Mouse (Mus musculus): ENCODE data around the gene Khdrbs2. TPM values are rescaled to one million over a fixed set of nuclear protein-coding genes. Genes with fewer than 3 reads are reported as not detected.

The Khdrbs2 gene
- polyA plus RNA-seq, 1 experiment: 0.01 TPM

- Histone ChIP-seq H3K27me3 (ENCODE audit: control insufficient read depth, insufficient read depth, insufficient read length) (no peaks in the 10 kb centered on the region), H3K36me3 (ENCODE audit: control insufficient read depth, insufficient read depth) (no peaks in the 10 kb centered on the region), H3ac (ENCODE audit: control insufficient read depth, insufficient read length, low read depth) (no peak overlapping the region), H3K4me3 (ENCODE audit: insufficient read depth, poor library complexity, severe bottlenecking) (no peak overlapping the region), H3K79me2 (ENCODE audit: control insufficient read depth, insufficient read depth) (no peaks in the 10 kb centered on the region), H3K79me3 (ENCODE audit: low read depth) (no peaks in the 10 kb centered on the region)
- TF ChIP-seq USF1 (IDR thresholded peaks at IDR 0.05; ENCODE audit: low read depth): no peak
- TF ChIP-seq FOSL1 (IDR thresholded peaks at IDR 0.05; ENCODE audit: insufficient read depth, low read length, poor library complexity, severe bottlenecking): no peak
- TF ChIP-seq MYOD1 (IDR thresholded peaks at IDR 0.05; ENCODE audit: control insufficient read depth, insufficient read length, low read depth): no peak
- TF ChIP-seq MYOG (IDR thresholded peaks at IDR 0.05; ENCODE audit: control insufficient read depth, extremely low read depth, insufficient read length): no peak
- TF ChIP-seq CTCF (IDR thresholded peaks at IDR 0.05; ENCODE audit: control insufficient read depth, insufficient read depth, insufficient read length): no peak
- no peak for TF ChIP-seq CEBPB (IDR thresholded peaks at IDR 0.05; ENCODE audit: low read depth)
Measured at GRCm38 (mm10) chr1:32553925-32554324, 381.4 kb downstream of the Khdrbs2 start.

- no peaks in the 10 kb centered on the region for H3K79me3 ChIP-seq (ENCODE audit: low read depth)
- H3K79me2 ChIP-seq (ENCODE audit: control insufficient read depth, insufficient read depth): no peaks in the 10 kb centered on the region
- H3K36me3 ChIP-seq (ENCODE audit: control insufficient read depth, insufficient read depth): no peaks in the 10 kb centered on the region
- H3K4me3 ChIP-seq (ENCODE audit: insufficient read depth, poor library complexity, severe bottlenecking): no peak overlapping the region
- H3ac ChIP-seq (ENCODE audit: control insufficient read depth, insufficient read length, low read depth): no peak overlapping the region
- TF ChIP-seq FOSL1 (IDR thresholded peaks at IDR 0.05; ENCODE audit: insufficient read depth, low read length, poor library complexity, severe bottlenecking) (no peak), USF1 (IDR thresholded peaks at IDR 0.05; ENCODE audit: low read depth) (no peak), CTCF (IDR thresholded peaks at IDR 0.05; ENCODE audit: control insufficient read depth, insufficient read depth, insufficient read length) (no peak), MYOG (IDR thresholded peaks at IDR 0.05; ENCODE audit: control insufficient read depth, extremely low read depth, insufficient read length) (no peak), MYOD1 (IDR thresholded peaks at IDR 0.05; ENCODE audit: control insufficient read depth, insufficient read length, low read depth) (no peak), CEBPB (IDR thresholded peaks at IDR 0.05; ENCODE audit: low read depth) (no peak), MAX (IDR thresholded peaks at IDR 0.05) (no peak)
- no peaks in the 10 kb centered on the region for H3K27me3 ChIP-seq (ENCODE audit: control insufficient read depth, insufficient read depth, insufficient read length)
Measured at GRCm38 (mm10) chr1:32568901-32569300, 396.4 kb downstream of the Khdrbs2 start.

GRCm38 (mm10) chr1:32626060-32626459, 453.5 kb downstream of the Khdrbs2 start:
- Histone ChIP-seq H3K27me3 (ENCODE audit: control insufficient read depth, insufficient read depth, insufficient read length) (no peaks in the 10 kb centered on the region), H3K4me3 (ENCODE audit: insufficient read depth, poor library complexity, severe bottlenecking) (no peak overlapping the region), H3K79me3 (ENCODE audit: low read depth) (no peaks in the 10 kb centered on the region), H3ac (ENCODE audit: control insufficient read depth, insufficient read length, low read depth) (no peak overlapping the region), H3K36me3 (ENCODE audit: control insufficient read depth, insufficient read depth) (no peaks in the 10 kb centered on the region), H3K79me2 (ENCODE audit: control insufficient read depth, insufficient read depth) (no peaks in the 10 kb centered on the region)
- TF ChIP-seq USF1 (IDR thresholded peaks at IDR 0.05; ENCODE audit: low read depth): no peak
- TF ChIP-seq MYOG (IDR thresholded peaks at IDR 0.05; ENCODE audit: control insufficient read depth, extremely low read depth, insufficient read length): no peak

GRCm38 (mm10) chr1:32632415-32633354, 460.2 kb downstream of the Khdrbs2 start:
- no peak for TF ChIP-seq MYOG (IDR thresholded peaks at IDR 0.05; ENCODE audit: control insufficient read depth, extremely low read depth, insufficient read length)
- TF ChIP-seq MAX (IDR thresholded peaks at IDR 0.05): no peak
- TF ChIP-seq MYOD1 (IDR thresholded peaks at IDR 0.05; ENCODE audit: control insufficient read depth, insufficient read length, low read depth): no peak
- TF ChIP-seq USF1 (IDR thresholded peaks at IDR 0.05; ENCODE audit: low read depth): no peak
- no peak for TF ChIP-seq CTCF (IDR thresholded peaks at IDR 0.05; ENCODE audit: control insufficient read depth, insufficient read depth, insufficient read length)
- Histone ChIP-seq H3K4me3 (ENCODE audit: insufficient read depth, poor library complexity, severe bottlenecking) (no peak overlapping the region), H3ac (ENCODE audit: control insufficient read depth, insufficient read length, low read depth) (no peak overlapping the region), H3K36me3 (ENCODE audit: control insufficient read depth, insufficient read depth) (no peaks in the 10 kb centered on the region), H3K79me2 (ENCODE audit: control insufficient read depth, insufficient read depth) (no peaks in the 10 kb centered on the region), H3K79me3 (ENCODE audit: low read depth) (no peaks in the 10 kb centered on the region), H3K27me3 (ENCODE audit: control insufficient read depth, insufficient read depth, insufficient read length) (no peaks in the 10 kb centered on the region)

- Histone ChIP-seq H3ac (ENCODE audit: control insufficient read depth, insufficient read length, low read depth) (no peak overlapping the region), H3K79me2 (ENCODE audit: control insufficient read depth, insufficient read depth) (no peaks in the 10 kb centered on the region), H3K79me3 (ENCODE audit: low read depth) (no peaks in the 10 kb centered on the region), H3K4me3 (ENCODE audit: insufficient read depth, poor library complexity, severe bottlenecking) (no peak overlapping the region), H3K27me3 (ENCODE audit: control insufficient read depth, insufficient read depth, insufficient read length) (no peaks in the 10 kb centered on the region), H3K36me3 (ENCODE audit: control insufficient read depth, insufficient read depth) (no peaks in the 10 kb centered on the region)
- TF ChIP-seq FOSL1 (IDR thresholded peaks at IDR 0.05; ENCODE audit: insufficient read depth, low read length, poor library complexity, severe bottlenecking): no peak
Measured at GRCm38 (mm10) chr1:32633404-32633803, 460.9 kb downstream of the Khdrbs2 start.

GRCm38 (mm10) chr1:32639118-32639517, 466.6 kb downstream of the Khdrbs2 start:
- Histone ChIP-seq H3ac (ENCODE audit: control insufficient read depth, insufficient read length, low read depth) (no peak overlapping the region), H3K4me3 (ENCODE audit: insufficient read depth, poor library complexity, severe bottlenecking) (no peak overlapping the region), H3K27me3 (ENCODE audit: control insufficient read depth, insufficient read depth, insufficient read length) (no peaks in the 10 kb centered on the region), H3K79me3 (ENCODE audit: low read depth) (no peaks in the 10 kb centered on the region), H3K79me2 (ENCODE audit: control insufficient read depth, insufficient read depth) (no peaks in the 10 kb centered on the region), H3K36me3 (ENCODE audit: control insufficient read depth, insufficient read depth) (no peaks in the 10 kb centered on the region)
- TF ChIP-seq USF1 (IDR thresholded peaks at IDR 0.05; ENCODE audit: low read depth) (no peak), CEBPB (IDR thresholded peaks at IDR 0.05; ENCODE audit: low read depth) (no peak), CTCF (IDR thresholded peaks at IDR 0.05; ENCODE audit: control insufficient read depth, insufficient read depth, insufficient read length) (no peak), MAX (IDR thresholded peaks at IDR 0.05) (no peak), MYOD1 (IDR thresholded peaks at IDR 0.05; ENCODE audit: control insufficient read depth, insufficient read length, low read depth) (no peak), MYOG (IDR thresholded peaks at IDR 0.05; ENCODE audit: control insufficient read depth, extremely low read depth, insufficient read length) (no peak), FOSL1 (IDR thresholded peaks at IDR 0.05; ENCODE audit: insufficient read depth, low read length, poor library complexity, severe bottlenecking) (no peak)
